Mouse (Mus musculus): Measurements from ENCODE around the gene Wdr77. TPM values are rescaled to one million over a fixed set of nuclear protein-coding genes. Genes with fewer than 3 reads are reported as not detected.

Wdr77 gene
- polyA plus RNA-seq, 1 experiment, result 42.7 TPM

Other genes starting within 250 kb of the Wdr77 start
- gene Rap1a, start 158.0 kb upstream of the Wdr77 start, polyA plus RNA-seq (2012; rRNA removed), result 10.6 and 11.2 TPM in 2 replicates
- 0.35 and 0.40 TPM in 2 replicates for gene Adora3, start 88.5 kb upstream of the Wdr77 start, polyA plus RNA-seq (2012; rRNA removed)
- 0.48 and 0.51 TPM in 2 replicates for gene Tmigd3, start 88.5 kb upstream of the Wdr77 start, polyA plus RNA-seq (2012; rRNA removed)
- 1.3 and 2.7 TPM in 2 replicates for gene I830077J02Rik, start 26.7 kb upstream of the Wdr77 start, polyA plus RNA-seq (2012; rRNA removed)
- gene Atp5f1, start 730 bp downstream of the Wdr77 start, polyA plus RNA-seq (2012; rRNA removed), result 176 and 185 TPM in 2 replicates
- 0.38 and 0.60 TPM in 2 replicates for gene Ovgp1, start 14.3 kb downstream of the Wdr77 start, polyA plus RNA-seq (2012; rRNA removed)
- gene Pifo, start 55.3 kb downstream of the Wdr77 start, polyA plus RNA-seq (2012; rRNA removed), result not detected in 2 replicates
- 0.07 TPM in 1 of 2 replicates, not detected in the other for gene Chil5, start 73.4 kb downstream of the Wdr77 start, polyA plus RNA-seq (2012; rRNA removed)
- gene Chia1, start 153.9 kb downstream of the Wdr77 start, polyA plus RNA-seq (2012; rRNA removed), result 0.26 and 1.2 TPM in 2 replicates
- gene Chil3, start 208.2 kb downstream of the Wdr77 start, polyA plus RNA-seq (2012; rRNA removed), result 0.07 TPM in 1 of 2 replicates, not detected in the other